Mouse (Mus musculus): ENCODE results near the gene Olfr15.

Olfr15 gene

DNA sequence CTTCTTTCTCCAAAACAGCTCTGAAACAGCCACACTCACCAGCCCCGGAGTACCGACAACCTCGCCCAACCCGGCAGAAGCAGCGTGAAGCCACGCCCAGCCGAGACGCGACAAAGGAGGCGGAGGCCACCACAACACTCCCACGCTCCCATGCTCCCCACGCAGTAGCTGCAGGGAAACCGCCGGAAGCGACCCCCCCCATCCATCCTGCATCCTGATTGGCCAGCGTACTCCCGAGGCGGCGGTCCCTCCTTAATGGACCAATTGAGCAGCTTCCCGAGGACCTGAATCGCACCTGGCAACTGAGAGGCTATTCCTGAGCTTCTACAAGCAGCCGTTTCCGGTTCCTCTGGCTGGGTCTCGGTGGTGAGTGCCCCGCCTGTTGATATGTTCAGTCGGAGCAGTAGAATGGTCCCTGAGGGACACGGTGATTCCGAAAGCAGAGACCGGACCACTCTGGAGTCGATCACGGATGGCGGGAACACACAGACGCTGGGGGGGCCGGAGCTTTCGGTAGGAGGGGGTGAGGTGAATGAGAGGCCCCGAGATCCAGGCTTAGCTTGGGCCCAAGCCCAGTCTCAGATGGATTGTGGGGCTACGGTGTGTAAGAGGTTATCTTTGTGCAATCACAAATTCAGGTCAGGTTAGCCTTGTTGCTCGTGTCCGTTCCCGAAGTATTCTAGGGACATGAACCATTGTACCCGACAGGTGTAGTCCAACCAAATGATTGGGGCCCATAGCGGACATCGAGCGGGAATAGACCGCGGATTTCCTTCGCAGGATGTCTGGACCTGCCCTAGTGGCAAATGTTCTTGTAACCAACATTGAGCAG is 41.8 kb downstream of the Olfr15 start, which contains the start of gene Naa60:
Gene Naa60, plus strand, starts transcription at position 160 of the 832 bp plus-strand sequence.
- peak; percentile 94 for DNase-seq (ENCODE audit: low read depth, low spot score)

DNA sequence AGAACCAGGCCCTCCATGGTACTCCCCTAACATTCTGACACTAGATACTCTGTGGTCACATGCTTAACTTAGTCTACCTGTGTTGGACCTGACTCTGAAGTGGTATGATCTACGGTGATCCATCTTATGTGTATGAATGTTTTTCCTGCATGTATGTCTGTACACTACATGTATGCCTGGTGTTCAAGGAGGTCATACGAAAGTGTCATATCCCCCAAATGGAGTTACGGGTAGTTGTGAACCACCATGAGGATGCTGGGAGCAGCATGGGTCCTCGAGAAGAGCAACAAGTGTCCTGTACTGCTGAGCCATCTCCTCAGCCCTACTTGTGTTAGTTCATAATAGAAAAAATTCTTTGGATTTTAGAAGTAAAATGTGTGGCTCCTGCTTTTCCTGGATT is 45.7 kb downstream of the Olfr15 start:
- no peak for DNase-seq (ENCODE audit: low read depth, low spot score)

DNA sequence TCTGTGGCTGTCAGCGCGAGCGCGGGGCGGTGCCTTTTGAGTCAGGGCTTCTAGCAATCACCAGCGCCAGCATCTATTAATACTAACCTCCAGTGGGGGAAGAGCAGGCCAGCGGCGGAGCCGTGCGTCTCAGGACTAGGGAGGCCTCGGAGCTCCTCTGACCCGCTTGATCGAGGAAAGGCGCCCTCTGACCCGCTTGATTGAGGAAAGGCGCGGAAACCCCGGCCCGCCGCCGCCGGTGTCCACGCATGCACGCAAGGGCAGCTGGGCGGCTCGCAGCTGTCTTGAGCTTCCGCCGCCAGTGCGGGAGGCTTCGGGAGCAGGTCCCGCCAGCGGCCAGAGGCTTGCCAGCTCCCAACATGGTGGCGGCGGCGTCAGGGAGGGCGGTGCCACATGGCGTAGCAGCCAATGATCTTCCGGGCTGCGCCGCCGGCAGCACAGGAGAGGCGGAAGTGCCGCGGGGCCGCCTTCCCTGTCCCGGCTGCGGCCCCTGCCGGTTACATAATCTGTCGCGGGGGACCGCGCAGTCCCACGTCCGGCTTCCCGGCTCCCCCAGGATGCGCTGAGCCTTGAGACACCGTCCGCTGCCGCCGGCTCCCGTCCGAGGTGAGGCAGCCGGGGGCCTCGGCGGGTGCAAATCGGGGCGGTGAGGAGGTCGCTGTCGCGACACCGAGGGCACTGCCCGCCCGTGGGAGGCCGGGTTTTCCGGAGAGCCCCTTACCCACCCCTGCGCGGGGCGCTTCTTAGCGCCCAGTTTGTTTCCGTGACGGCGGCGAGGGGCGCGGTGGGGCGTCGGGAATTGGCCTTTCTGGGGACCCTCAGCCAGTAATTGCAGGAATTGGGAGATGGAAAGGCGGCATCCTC is 53.8 kb downstream of the Olfr15 start, which contains the start of the genes Zfp597 and Gm20695:
Gene Zfp597, minus strand, starts transcription at position 361 of the 864 bp plus-strand sequence.
Gene Gm20695, plus strand, starts transcription at position 448 of the 864 bp plus-strand sequence.
- peak; percentile 96 for DNase-seq (ENCODE audit: low read depth, low spot score)

DNA sequence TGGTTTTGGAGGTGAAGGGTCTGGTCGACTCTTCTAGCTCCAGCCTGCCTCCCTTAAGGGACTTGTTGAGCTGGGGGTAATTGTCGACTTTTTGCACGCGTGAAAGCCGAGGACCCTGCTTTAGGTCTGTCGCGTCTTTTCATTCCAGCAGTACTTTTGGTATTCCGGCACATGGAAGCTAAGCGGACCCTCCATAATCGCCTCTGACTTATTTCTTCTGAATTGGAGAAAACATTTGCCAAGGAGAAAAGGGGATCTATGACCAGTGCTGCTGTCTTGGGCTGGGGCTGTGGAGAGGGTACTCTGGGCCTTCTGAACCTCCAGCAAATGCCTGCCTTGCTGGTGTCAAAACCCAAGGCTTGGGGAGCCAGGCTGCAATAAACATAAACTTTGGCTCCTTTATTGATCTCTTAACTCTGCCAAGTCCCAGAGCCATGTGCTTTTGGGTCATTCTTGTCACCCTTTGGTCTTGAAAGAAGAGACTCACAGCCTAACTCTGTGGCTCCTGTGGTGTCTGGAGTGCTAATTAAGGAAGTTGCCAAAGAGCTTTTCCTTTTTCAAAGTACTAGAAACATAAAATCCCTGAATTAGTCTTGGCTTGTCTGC is 54.5 kb downstream of the Olfr15 start:
- DNase-seq (ENCODE audit: low read depth, low spot score), result no peak

DNA sequence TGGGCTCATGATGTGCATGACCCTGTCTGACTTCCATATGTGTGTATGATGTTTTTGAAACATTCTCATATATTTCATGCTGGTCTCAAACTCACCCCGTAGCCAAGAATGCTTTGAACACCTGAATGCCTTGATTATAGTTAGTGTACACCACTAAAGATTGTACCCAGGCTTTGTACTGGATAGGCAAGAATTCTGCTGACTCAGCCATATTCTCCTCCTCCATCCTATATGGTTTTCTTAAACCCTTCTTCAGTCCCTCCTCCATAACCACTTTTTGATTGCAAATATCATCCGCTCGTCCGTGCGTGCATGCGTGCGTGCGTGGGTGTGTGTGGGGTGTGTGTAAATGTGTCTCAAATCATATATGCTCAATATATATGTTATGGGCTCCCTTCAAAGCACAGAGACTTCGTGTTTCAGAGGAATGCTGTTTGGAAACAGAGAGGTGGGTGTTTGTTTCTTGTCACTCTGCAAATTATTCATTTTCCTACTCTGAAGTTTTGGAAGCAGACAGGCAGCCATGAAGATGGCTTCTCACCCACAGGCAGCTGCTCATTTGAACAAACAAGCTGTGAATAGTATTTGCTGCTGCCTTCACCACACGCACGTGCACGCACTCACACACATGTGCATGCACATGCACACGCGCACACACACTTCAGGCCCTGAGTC is 61.1 kb downstream of the Olfr15 start:
- no peak for DNase-seq (ENCODE audit: low read depth, low spot score)

DNA sequence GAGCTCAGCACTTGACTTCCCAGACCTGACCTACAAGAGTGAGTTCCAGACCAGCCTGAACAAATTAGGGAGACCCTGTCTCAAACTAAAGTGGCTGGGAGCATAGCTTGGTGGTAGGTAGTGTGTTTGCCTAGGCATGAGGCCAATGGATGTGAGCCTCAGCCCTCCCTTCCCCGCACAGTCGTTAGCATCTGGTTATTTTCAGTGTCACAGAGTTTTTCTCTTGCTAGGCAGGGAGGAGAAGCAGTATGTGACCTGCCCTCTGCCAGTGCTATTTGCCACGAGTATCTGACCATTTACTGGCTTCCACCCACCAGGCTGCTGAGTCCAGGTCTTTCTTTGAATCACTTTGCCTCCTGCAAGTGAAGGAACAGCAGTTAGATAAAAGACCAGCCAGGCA is 63.1 kb downstream of the Olfr15 start:
- DNase-seq (ENCODE audit: low read depth, low spot score), result no peak
